Mouse (Mus musculus) G1E (cell line): ENCODE results near the gene Anapc10. TPM values are rescaled to one million over a fixed set of nuclear protein-coding genes. Genes with fewer than 3 reads are reported as not detected.
"Not testable (repeated sequence)": the region's sequence is repeated elsewhere in the genome, so short reads cannot be mapped to it uniquely, and the experiment has no call there.

Source experiments
- ATAC-seq: 2 replicates; pipeline ENCODE4 v1.8.0; 2016; ENCODE audit warnings: mild to moderate bottlenecking; ENCODE audit not compliant: insufficient number of reproducible peaks, poor library complexity, low FRiP score, severe bottlenecking; ENCODE audit errors: extremely low read depth
- DNase-seq: peaks from one replicate; pipeline ENCODE4 v3.0.0; 2012; ENCODE audit warnings: low spot score
- H3K27me3 ChIP-seq: 2 replicates; pipeline ENCODE4 v1.6.1; 2012; ENCODE audit warnings: mild to moderate bottlenecking, low read length, inconsistent platforms; ENCODE audit not compliant: insufficient read depth
- H3K36me3 ChIP-seq: replicated peaks from 2 replicates; pipeline ENCODE3; 2012; ENCODE audit warnings: mild to moderate bottlenecking, inconsistent platforms
- H3K4me1 ChIP-seq: 2 replicates; pipeline ENCODE4 v1.6.1; 2012; ENCODE audit warnings: low read depth, low read length, inconsistent platforms, mixed read lengths; ENCODE audit not compliant: insufficient read depth
- H3K4me3 ChIP-seq: 2 replicates; pipeline ENCODE4 v1.5.1; 2012; ENCODE audit warnings: low read depth, mild to moderate bottlenecking, inconsistent platforms, low read length, moderate library complexity, mixed read lengths
- H3K9me3 ChIP-seq: replicated peaks from 2 replicates; pipeline ENCODE4 v1.6.1; 2012; ENCODE audit warnings: inconsistent platforms
- CTCF ChIP-seq: IDR thresholded peaks from 2 replicates; pipeline ENCODE4 v1.5.1; 2012; ENCODE audit warnings: low read depth, low read length, inconsistent platforms, mixed read lengths
- GATA1 ChIP-seq: IDR thresholded peaks from 2 replicates; pipeline ENCODE4 v1.6.1; 2012; ENCODE audit warnings: borderline replicate concordance, low read length, inconsistent platforms, mixed read lengths
- GATA2 ChIP-seq: IDR thresholded peaks from 2 replicates; pipeline ENCODE4 v1.6.1; 2012; ENCODE audit warnings: low read depth, low read length, inconsistent platforms, borderline replicate concordance
- POLR2AphosphoS5 ChIP-seq: IDR thresholded peaks from 2 replicates; pipeline ENCODE4 v1.6.1; 2012; ENCODE audit warnings: low read depth, low read length, inconsistent platforms; ENCODE audit not compliant: insufficient replicate concordance
- TAL1 ChIP-seq: conservative IDR thresholded peaks from 2 replicates; pipeline ENCODE4 v1.6.1; 2012; ENCODE audit warnings: low read depth, low read length, inconsistent platforms, mixed read lengths
- polyA plus RNA-seq: library from polyadenylated mRNA; stranded (reverse); fragments of >175 nt; gene quantifications from 2 replicates; pipeline ENCODE4 v1.2.3, GENCODE M21; 2012
- total RNA-seq, 2 experiments: library from RNA; stranded (forward) in 1 of 2; stranded (reverse) in 1 of 2; fragments of 200-1000 nt in 1 of 2; fragments of >200 nt in 1 of 2; fragmentation: Nextera tagmentation in 1 of 2; gene quantifications; 2 replicates each; pipeline ENCODE4 v1.2.3; 2014 to 2017

The Anapc10 gene
- total and polyA plus RNA-seq, 3 experiments = 0.65 to 15.3 (median 12.8) TPM

GRCm38 (mm10) chr8:79727900-79728299 lies 16.3 kb downstream of the Anapc10 start:
- no peak for DNase-seq
- Histone ChIP-seq H3K4me1 (0 out of 2 replicates have a peak, but pooled peaks cover 4% of the 10 kb centered on the region), H3K9me3 (no peaks in the 10 kb centered on the region), H3K27me3 (no peaks in the 10 kb centered on the region), H3K36me3 (peaks cover 46% of the 10 kb centered on the region), H3K4me3 (no peak overlapping the region)
- no peak for TF ChIP-seq POLR2AphosphoS5
- no peak for TF ChIP-seq GATA2
- TF ChIP-seq TAL1 = no peak
- no peak for TF ChIP-seq CTCF
- no peak for TF ChIP-seq GATA1
- no peak for ATAC-seq

- ATAC-seq (no peak; the same call in 1 of the 2 replicates), DNase-seq (peak; percentile 24)
- H3K9me3 ChIP-seq = no peaks in the 10 kb centered on the region
- no peaks in the 10 kb centered on the region for H3K27me3 ChIP-seq
- H3K36me3 ChIP-seq = peaks cover 43% of the 10 kb centered on the region
- no peaks in the 10 kb centered on the region for H3K4me1 ChIP-seq
- TF ChIP-seq TAL1 (no peak), GATA1 (no peak), GATA2 (no peak), CTCF (peak; percentile 64), POLR2AphosphoS5 (no peak)
- H3K4me3 ChIP-seq = no peak overlapping the region
Observed at GRCm38 (mm10) chr8:79734304-79734703, 22.7 kb downstream of the Anapc10 start.

- H3K4me3 ChIP-seq = no peak overlapping the region
- no peaks in the 10 kb centered on the region for H3K4me1 ChIP-seq
- TF ChIP-seq POLR2AphosphoS5 = no peak
- TF ChIP-seq CTCF = no peak
- TF ChIP-seq GATA1 = no peak
- no peak for TF ChIP-seq TAL1
- no peak for TF ChIP-seq GATA2
- no peaks in the 10 kb centered on the region for H3K27me3 ChIP-seq
- ATAC-seq = no peak
- no peak for DNase-seq
- H3K9me3 ChIP-seq = no peaks in the 10 kb centered on the region
- peaks cover 27% of the 10 kb centered on the region for H3K36me3 ChIP-seq
Observed at GRCm38 (mm10) chr8:79748171-79748570, 36.6 kb downstream of the Anapc10 start.

GRCm38 (mm10) chr8:79748591-79748990 lies 37.0 kb downstream of the Anapc10 start:
- H3K9me3 ChIP-seq = no peaks in the 10 kb centered on the region
- H3K27me3 ChIP-seq = no peaks in the 10 kb centered on the region
- H3K4me1 ChIP-seq = no peaks in the 10 kb centered on the region
- peaks cover 27% of the 10 kb centered on the region for H3K36me3 ChIP-seq
- ATAC-seq (no peak), DNase-seq (no peak)
- TF ChIP-seq TAL1 = no peak
- no peak for TF ChIP-seq CTCF
- no peak for TF ChIP-seq POLR2AphosphoS5
- no peak for TF ChIP-seq GATA1
- TF ChIP-seq GATA2 = no peak
- H3K4me3 ChIP-seq = no peak overlapping the region

- Histone ChIP-seq H3K9me3 (no peaks in the 10 kb centered on the region), H3K36me3 (peaks cover 16% of the 10 kb centered on the region), H3K27me3 (no peaks in the 10 kb centered on the region), H3K4me1 (no peaks in the 10 kb centered on the region), H3K4me3 (no peak overlapping the region)
- TF ChIP-seq GATA2 (no peak), POLR2AphosphoS5 (no peak), TAL1 (no peak), CTCF (no peak), GATA1 (no peak)
- ATAC-seq (no peak), DNase-seq (no peak)
Observed at GRCm38 (mm10) chr8:79750305-79750704, 38.7 kb downstream of the Anapc10 start.

GRCm38 (mm10) chr8:79794873-79795272 lies 83.3 kb downstream of the Anapc10 start:
- not testable (repeated sequence) for H3K4me1 ChIP-seq, H3K36me3 ChIP-seq, H3K9me3 ChIP-seq, H3K4me3 ChIP-seq, H3K27me3 ChIP-seq, ATAC-seq, DNase-seq

GRCm38 (mm10) chr8:79796690-79797089 lies 85.1 kb downstream of the Anapc10 start:
- H3K4me3 ChIP-seq = no peak overlapping the region
- DNase-seq (no peak), ATAC-seq (no peak)
- H3K4me1 ChIP-seq = no peaks in the 10 kb centered on the region
- TF ChIP-seq GATA1 (no peak), TAL1 (no peak), CTCF (no peak), GATA2 (no peak), POLR2AphosphoS5 (no peak)
- no peaks in the 10 kb centered on the region for H3K36me3 ChIP-seq
- H3K9me3 ChIP-seq = no peaks in the 10 kb centered on the region
- peaks cover 2% of the 10 kb centered on the region; the same call in 1 of the 2 replicates for H3K27me3 ChIP-seq
